Mouse (Mus musculus): ENCODE results near the gene Cd209e. TPM values are rescaled to one million over a fixed set of nuclear protein-coding genes. Genes with fewer than 3 reads are reported as not detected.
"Not testable (repeated sequence)": the region's sequence is repeated elsewhere in the genome, so short reads cannot be mapped to it uniquely, and the experiment has no call there.

Cd209e gene
- polyA plus RNA-seq (2016; fragmentation: Nextera tagmentation; extraction: Ambion mirVana) = not detected in 2 replicates

DNA sequence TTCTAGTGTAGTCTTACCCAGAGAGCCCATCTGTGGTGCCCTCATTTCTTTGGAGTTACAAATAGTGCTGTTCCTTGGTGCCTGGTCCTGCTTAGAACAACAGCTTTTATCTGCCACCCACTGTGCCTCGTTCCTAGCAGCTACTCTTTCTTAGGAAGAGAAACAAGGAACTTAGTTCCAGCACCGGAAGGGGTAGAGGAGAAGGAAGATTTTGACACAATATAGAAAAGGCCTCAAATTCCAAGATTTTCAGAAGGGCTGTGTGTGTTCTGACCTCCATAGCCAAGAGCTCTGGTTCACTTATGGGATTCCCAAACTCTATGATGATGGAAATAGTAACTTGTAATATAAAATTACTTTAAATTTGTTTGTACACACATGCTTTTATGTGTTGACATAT, at the start of gene Cd209e:
Gene Cd209e, minus strand, starts transcription at position 101 of the 400 bp plus-strand sequence.
- H3K27me3 ChIP-seq (ENCODE audit: insufficient read depth, poor library complexity, severe bottlenecking) = no peaks in the 10 kb centered on the region
- no peaks in the 10 kb centered on the region for H3K36me3 ChIP-seq
- 52% methylated on average over 2 of the region's 2 CpGs for WGBS
- H3K4me3 ChIP-seq = no peak within 1 kb of the TSS
- no peak for DNase-seq (ENCODE audit: low spot score)
- no peak within 1 kb of the TSS for H3K27ac ChIP-seq
- H3K9me3 ChIP-seq = no peaks in the 10 kb centered on the region
- H3K4me1 ChIP-seq = no peaks in the 10 kb centered on the region

DNA sequence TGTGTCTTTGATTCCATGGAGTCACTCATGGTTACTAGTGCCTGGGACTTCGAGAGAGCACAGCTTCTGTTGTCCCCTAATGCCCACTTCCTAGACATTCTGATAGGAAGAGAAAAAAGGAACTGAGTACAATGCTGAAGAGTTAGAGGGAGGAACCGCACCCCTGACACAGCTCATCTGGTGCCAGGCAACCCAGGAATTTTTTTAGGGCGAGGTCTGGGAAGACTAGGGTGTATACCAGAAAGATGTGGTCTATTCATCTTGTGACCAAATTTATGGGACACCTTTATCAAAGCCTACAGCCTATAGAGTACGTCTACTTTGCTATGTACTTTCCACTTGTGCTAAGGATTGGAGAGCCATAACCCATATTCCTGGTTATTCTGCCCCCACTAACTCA, 24.3 kb upstream of the Cd209e start, which contains the start of gene Cd209d:
Gene Cd209d, minus strand, starts transcription at position 101 of the 400 bp plus-strand sequence.
- Histone ChIP-seq H3K4me1 (no peaks in the 10 kb centered on the region), H3K4me3 (no peak within 1 kb of the TSS), H3K9me3 (peaks cover 12% of the 10 kb centered on the region; the same call in 1 of the 2 replicates), H3K27me3 (ENCODE audit: insufficient read depth, poor library complexity, severe bottlenecking) (no peaks in the 10 kb centered on the region), H3K27ac (no peak within 1 kb of the TSS), H3K36me3 (no peaks in the 10 kb centered on the region)
- no peak for DNase-seq (ENCODE audit: low spot score)
- WGBS = 69% methylated on average over 4 of the region's 4 CpGs

DNA sequence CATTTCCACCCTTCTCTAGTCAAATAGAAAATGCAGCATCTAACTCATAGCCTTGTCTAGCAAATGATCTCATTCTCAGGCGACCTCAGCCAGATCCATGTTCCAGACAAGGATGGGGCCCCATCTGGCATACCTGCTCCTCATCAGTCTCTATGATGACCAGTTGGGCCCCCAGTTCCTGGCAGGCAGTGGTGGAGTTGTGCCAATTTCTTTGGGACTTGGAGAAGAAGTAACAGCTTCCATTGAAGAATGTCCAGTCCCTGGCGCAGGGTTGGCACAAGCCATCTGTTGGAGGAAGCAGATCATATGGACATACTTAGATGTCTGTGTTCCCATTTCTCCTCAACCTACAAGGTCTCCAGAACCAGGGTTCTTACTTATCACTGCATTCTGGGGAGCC, 22.0 kb upstream of the Cd209e start:
- Histone ChIP-seq H3K36me3 (no peaks in the 10 kb centered on the region), H3K4me1 (no peaks in the 10 kb centered on the region), H3K27ac (no peak overlapping the region), H3K27me3 (ENCODE audit: insufficient read depth, poor library complexity, severe bottlenecking) (no peaks in the 10 kb centered on the region), H3K4me3 (no peak overlapping the region), H3K9me3 (peaks cover 12% of the 10 kb centered on the region; the same call in 1 of the 2 replicates)
- 74% methylated on average over 2 of the region's 2 CpGs for WGBS
- DNase-seq (ENCODE audit: low spot score) = no peak

DNA sequence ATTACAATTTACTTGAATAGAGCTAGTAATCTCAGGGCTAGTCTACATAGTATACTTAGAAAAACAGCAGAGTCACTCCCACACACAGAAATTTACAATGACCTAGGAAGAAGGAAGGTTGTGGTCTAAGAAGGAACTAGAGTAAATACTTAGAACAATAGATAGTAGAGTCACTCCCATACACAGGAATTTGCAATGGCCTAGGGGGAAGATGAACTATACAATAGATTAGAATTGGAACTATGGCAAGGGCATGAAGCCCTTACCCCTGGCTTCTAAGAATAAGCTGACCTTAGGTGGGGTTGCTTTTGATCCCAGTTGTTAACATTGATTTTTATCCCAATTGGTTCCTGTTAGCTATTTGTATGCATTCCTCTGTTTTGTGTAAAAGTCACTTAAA, 8.6 kb upstream of the Cd209e start:
- not testable (repeated sequence) for H3K9me3 ChIP-seq; H3K4me3 ChIP-seq; H3K27ac ChIP-seq; DNase-seq (ENCODE audit: low spot score); H3K4me1 ChIP-seq; H3K27me3 ChIP-seq (ENCODE audit: insufficient read depth, poor library complexity, severe bottlenecking); H3K36me3 ChIP-seq

DNA sequence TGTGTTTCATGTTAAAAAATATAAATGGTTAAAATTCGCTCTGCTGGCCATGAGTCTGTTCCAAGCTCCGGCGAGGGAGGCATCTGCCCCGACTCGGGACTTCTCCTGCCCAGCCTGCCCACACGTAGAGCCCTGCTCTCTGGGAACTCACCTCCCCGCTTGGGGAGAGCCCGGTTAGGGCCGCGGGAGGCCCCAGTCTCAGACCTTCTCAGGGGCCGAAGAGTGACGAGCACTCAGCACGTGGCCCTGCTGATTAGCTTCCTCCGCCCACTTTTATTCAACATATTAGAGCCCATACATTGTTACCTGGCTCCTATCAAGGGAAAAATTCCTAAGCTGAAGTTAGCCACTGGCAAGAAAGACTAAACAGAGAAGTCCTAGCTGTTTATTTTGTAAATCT, 51.0 kb downstream of the Cd209e start:
- Histone ChIP-seq H3K4me1 (no peaks in the 10 kb centered on the region), H3K27me3 (ENCODE audit: insufficient read depth, poor library complexity, severe bottlenecking) (no peaks in the 10 kb centered on the region), H3K9me3 (peaks cover 22% of the 10 kb centered on the region), H3K27ac (no peak overlapping the region), H3K36me3 (no peaks in the 10 kb centered on the region), H3K4me3 (no peak overlapping the region)
- no peak for DNase-seq (ENCODE audit: low spot score)
- 85% methylated on average over 14 of the region's 14 CpGs for WGBS

Other genes with a start within 250 kb of the Cd209e start
- 46.5 and 52.8 TPM in 2 replicates for gene Xab2, start 233.0 kb downstream of the Cd209e start, polyA plus RNA-seq (2016; fragmentation: Nextera tagmentation; extraction: Ambion mirVana)
- 89.6 and 94.8 TPM in 2 replicates for gene Pet100, start 232.8 kb downstream of the Cd209e start, polyA plus RNA-seq (2016; fragmentation: Nextera tagmentation; extraction: Ambion mirVana)
- gene Pcp2, start 228.8 kb downstream of the Cd209e start, polyA plus RNA-seq (2016; fragmentation: Nextera tagmentation; extraction: Ambion mirVana) = 0.31 TPM in 1 of 2 replicates, not detected in the other
- 79.1 and 81.4 TPM in 2 replicates for gene Stxbp2, start 223.4 kb downstream of the Cd209e start, polyA plus RNA-seq (2016; fragmentation: Nextera tagmentation; extraction: Ambion mirVana)
- gene Retn, start 198.5 kb downstream of the Cd209e start, polyA plus RNA-seq (2016; fragmentation: Nextera tagmentation; extraction: Ambion mirVana) = 0.15 TPM in 1 of 2 replicates, not detected in the other
- gene Mcemp1, start 188.6 kb downstream of the Cd209e start, polyA plus RNA-seq (2016; fragmentation: Nextera tagmentation; extraction: Ambion mirVana) = 0.11 TPM in 1 of 2 replicates, not detected in the other
- gene Fcor, start 181.9 kb downstream of the Cd209e start, polyA plus RNA-seq (2016; fragmentation: Nextera tagmentation; extraction: Ambion mirVana) = 10.4 and 15.1 TPM in 2 replicates
- gene Trappc5, start 178.0 kb downstream of the Cd209e start, polyA plus RNA-seq (2016; fragmentation: Nextera tagmentation; extraction: Ambion mirVana) = 39.3 and 39.5 TPM in 2 replicates
- 0.12 and 0.24 TPM in 2 replicates for gene Fcer2a, start 160.1 kb downstream of the Cd209e start, polyA plus RNA-seq (2016; fragmentation: Nextera tagmentation; extraction: Ambion mirVana)
- gene Clec4g, start 133.7 kb downstream of the Cd209e start, polyA plus RNA-seq (2016; fragmentation: Nextera tagmentation; extraction: Ambion mirVana) = 4.3 and 7.4 TPM in 2 replicates
- gene Cd209a, start 105.3 kb downstream of the Cd209e start, polyA plus RNA-seq (2016; fragmentation: Nextera tagmentation; extraction: Ambion mirVana) = not detected in 2 replicates
- not detected in 2 replicates for gene Cd209d, start 24.2 kb upstream of the Cd209e start, polyA plus RNA-seq (2016; fragmentation: Nextera tagmentation; extraction: Ambion mirVana)
- not detected in 2 replicates for gene Cd209b, start 72.5 kb upstream of the Cd209e start, polyA plus RNA-seq (2016; fragmentation: Nextera tagmentation; extraction: Ambion mirVana)
- gene Cd209c, start 100.4 kb upstream of the Cd209e start, polyA plus RNA-seq (2016; fragmentation: Nextera tagmentation; extraction: Ambion mirVana) = 0.28 and 0.46 TPM in 2 replicates

All from heart, embryonic 10.5 days (tissue).